Mouse (Mus musculus): ENCODE results near the gene Arpc4. TPM values are rescaled to one million over a fixed set of nuclear protein-coding genes. Genes with fewer than 3 reads are reported as not detected.
"Not testable (repeated sequence)": the region's sequence is repeated elsewhere in the genome, so short reads cannot be mapped to it uniquely, and the experiment has no call there.

Gene Arpc4
- 157 and 168 TPM in 2 replicates for polyA plus RNA-seq (2012; rRNA removed)

DNA sequence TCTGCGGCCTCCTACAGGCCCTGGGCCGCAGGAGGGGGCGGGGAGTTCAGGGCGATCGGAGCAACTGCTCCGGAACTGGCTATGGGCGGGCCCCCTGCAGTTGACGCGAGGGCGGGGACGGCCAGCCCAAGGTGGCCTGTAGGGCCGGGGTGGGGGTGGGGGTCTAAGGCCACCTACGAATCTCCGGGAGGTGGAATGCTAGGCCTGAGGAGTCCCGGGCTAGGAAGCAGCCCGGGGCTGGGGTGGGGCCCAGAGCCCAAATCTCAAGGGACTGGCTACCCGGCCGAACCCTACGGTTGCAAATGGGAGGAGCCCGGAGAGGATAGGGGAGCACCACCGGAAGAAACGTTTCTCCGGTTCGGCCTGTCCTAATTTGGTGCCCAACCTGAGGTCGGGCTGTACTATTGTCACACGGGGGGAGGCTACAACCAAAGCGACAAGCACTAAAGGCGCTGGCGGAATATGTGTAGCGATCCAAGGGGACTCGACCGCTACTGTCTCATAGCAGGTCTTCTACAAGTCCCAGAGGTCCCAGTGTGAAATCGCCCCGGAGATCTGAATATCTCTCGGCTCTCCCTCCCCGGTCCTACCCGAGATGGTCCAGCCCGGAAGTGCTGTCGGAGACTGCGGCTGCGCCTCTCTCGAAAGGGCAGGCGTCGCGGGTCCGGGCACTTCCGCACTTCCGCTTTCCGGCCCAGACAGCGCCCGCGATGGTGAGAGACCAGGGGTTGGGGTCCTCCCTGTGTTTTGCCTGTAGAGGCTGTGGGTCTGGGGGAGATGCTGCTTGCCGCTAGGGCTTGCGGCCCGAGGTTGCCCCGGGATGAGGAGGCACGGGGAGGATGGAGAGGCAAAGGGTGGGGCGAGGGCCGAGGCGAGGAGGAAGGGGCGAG is at the start of gene Arpc4, which contains the start of gene Tada3:
Gene Arpc4, plus strand, starts transcription at position 620 of the 890 bp plus-strand sequence.
Gene Tada3, minus strand, starts transcription at position 388 of the 890 bp plus-strand sequence.
- peak; percentile 80 to 91 for DNase-seq (ENCODE audit: extremely low spot score in 1 of 2, low spot score in 1 of 2)

DNA sequence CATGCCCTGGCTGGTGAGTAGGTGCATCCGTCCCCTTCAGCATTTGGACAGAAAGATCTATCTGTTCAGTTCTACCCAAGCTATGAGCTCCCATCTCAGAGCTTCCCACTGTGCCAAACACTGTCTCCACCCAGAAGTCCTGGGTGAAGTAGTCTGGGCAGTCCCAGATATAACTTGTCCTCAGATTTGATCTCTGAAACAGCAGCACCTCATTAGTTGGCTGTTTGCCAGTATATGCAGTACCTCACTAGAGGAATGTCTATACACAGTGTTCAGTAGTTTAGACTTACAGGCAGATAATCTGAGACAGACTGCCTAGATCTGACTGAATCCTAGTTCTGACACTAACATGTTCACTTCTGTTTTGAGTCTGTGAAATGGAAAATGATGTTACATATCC is 48.5 kb upstream of the Arpc4 start:
- no peak for DNase-seq (ENCODE audit: extremely low spot score in 1 of 2, low spot score in 1 of 2)

DNA sequence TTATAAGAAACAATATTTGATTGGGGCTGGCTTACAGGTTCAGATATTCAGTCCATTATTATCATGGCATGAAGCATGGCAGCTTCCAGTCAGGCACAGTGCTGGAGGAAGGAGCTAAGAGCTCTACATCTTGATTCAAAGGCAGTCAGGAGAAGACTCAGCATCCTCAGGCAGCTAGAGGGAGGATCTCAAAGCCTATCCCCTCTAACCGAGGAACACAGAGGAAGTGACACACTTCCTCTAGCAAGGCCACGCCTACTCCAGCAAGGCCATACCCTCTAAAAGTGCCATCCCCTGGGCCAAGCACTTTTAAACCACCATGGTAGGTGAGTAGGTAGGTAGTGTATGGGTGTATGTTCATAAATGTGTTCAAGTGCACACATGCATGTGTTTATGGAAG is 47.4 kb upstream of the Arpc4 start:
- no peak for DNase-seq (ENCODE audit: extremely low spot score in 1 of 2, low spot score in 1 of 2)

DNA sequence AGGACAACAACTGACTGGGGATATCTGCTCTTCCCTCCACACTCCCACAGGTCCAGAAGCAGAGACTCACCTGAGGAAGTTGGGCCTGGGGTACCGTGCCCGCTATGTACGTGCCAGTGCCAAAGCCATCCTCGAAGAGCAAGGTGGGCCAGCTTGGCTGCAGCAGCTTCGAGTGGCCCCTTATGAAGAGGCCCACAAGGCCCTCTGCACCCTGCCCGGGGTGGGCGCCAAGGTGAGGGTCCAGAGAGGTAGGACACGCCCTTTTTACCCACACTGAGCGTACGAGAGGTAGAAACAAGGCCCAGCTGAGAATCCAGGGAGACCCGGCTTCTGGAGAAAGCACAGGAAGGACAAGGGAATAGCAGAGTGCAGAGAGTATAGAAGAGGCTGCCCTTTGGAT is 46.2 kb upstream of the Arpc4 start:
- no peak for DNase-seq (ENCODE audit: extremely low spot score in 1 of 2, low spot score in 1 of 2)

DNA sequence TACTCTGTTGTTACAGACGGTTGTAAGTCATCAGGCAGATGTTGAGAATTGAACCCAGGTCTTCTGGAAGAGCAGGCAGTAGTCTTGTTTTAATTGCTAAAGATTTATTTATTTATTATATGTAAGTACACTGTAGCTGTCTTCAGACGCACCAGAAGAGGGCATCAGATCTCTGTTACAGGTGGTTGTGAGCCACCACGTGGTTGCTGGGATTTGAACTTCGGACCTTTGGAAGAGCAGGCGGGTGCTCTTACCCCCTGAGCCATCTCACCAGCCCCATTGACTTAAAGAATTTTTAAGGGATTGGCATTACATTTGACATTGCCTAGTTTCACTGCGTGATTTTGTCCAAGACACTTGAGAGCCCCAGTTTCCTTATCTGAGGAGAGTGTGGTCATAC is 45.2 kb upstream of the Arpc4 start:
- not testable (repeated sequence) for DNase-seq (ENCODE audit: extremely low spot score in 1 of 2, low spot score in 1 of 2)

DNA sequence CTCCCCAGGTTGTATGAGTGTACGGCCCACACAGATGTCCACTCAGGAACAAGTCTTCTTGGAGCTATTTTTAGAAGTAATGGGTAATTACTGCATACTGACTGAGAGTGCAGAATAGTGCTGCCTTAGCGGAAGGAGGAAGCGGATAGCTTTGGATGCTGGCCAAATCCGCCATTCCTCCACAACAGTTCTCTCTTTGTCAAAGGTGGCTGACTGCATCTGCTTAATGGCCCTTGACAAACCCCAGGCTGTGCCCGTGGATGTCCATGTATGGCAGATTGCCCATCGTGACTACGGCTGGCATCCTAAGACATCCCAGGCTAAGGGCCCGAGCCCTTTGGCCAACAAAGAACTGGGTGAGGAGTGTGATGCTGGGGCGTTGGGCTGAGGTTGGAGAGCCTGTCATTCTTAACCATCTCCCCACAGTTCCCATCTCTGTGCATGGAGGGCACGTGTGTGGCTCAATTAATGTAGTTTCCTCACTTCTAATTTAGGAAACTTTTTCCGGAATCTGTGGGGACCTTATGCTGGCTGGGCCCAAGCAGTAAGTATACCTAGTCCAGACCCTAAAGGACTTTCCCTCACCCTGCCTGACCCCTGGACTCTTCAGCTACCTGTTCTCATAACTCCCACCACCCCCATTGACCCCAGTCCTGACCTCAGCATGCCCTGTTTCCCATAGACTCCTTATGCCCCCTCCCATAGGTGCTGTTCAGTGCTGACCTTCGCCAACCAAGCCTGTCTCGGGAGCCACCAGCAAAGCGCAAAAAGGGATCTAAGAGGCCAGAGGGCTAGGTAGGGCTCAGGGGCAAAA is 44.6 kb upstream of the Arpc4 start:
- DNase-seq (ENCODE audit: extremely low spot score in 1 of 2, low spot score in 1 of 2) = peak; percentile 61 to 73

DNA sequence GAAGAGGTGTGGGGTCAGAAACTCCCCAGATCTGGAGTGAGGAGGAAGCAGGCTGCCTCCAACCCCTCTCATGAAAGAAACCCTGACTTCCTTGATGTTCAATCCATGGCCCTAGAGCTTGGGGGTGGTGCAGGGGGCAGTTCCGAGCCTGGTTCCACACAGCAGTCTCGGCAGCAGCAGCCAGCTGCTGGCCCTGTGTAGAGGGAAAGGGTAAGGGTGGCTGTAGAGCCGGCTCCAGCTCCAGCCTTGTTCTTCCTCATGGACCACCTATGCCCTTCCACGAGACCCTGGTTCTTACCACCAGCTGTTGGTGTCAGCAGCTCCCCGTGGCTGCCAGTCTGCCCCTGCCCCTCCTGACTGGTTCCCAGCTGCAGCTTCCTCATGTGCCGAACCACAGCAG is 43.7 kb upstream of the Arpc4 start:
- DNase-seq (ENCODE audit: extremely low spot score in 1 of 2, low spot score in 1 of 2) = no peak

DNA sequence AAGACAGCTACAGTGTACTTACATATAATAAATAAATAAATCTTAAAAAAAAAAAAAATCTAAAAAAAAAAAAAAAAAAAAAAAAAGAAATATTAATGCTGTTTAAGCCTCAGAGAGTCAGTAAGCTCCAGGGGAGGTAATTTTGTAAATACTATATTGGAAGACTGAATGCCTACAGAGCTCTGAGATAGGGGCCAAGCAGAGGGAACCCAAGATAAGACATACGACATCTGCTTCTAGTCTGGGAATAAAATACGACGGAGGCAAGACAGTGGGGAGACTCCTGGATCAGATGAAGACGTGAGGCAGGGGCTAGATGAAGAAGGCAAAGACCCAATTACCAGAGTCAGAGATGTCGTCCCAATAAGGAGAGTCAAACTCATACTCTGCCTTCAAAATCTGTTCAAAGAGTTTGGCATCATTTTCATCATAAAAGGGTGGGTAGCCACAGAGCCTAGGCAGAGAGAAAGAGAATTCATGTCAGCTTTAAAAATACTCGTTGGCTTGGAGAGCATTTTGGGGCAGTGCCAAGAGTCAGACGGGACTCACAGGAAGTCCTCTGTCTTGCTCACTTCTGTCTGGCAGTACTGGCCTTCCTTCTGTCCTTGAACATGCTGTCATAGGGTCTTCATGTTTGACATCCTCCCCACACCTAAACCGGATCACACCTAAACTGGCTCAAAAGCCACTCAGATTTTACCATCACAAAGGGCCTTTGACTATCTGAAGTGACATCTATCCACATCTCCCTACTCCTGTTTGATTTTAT is 40.9 kb upstream of the Arpc4 start:
- no peak for DNase-seq (ENCODE audit: extremely low spot score in 1 of 2, low spot score in 1 of 2)

DNA sequence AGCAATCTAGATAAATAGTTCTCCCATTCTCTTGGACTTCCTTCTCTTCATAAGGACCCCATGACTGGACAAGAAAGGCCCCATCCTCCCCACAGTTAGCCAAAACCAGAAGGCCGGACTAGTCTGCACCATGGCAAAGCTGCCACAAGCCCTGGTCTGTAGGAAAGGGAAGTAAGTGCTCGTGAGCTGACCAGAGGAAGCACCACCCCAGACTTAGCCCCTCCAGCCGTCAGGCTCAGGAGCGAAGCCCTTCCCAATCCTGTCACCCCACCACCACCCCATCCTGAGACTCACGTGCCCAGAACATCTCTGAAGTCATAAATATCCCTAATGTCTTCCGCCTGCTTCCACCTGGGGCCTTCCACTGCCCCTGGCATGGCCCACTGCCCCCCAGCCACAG is 36.3 kb upstream of the Arpc4 start:
- no peak for DNase-seq (ENCODE audit: extremely low spot score in 1 of 2, low spot score in 1 of 2)

DNA sequence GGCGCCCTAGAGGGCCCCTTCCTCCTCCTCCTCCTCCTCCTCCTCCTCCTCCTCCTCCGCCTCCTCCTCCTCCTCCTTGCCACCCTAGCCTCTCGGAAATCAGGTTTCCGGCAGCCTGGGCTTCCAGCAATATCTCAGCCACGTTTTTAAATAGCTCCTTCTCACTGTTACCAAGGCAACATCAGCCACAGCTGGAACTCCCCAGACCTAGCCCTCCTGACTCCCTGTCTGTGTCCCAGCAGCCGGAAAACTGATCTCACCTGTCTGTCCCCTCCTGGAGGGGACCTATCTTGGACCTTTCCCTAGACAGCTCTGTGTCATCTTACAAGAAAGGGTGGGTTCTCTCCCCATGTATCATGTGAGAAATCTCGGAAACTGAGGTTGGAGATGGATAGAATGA is 35.6 kb upstream of the Arpc4 start:
- peak in 1 of 2 experiments; percentile 53 for DNase-seq (ENCODE audit: extremely low spot score in 1 of 2, low spot score in 1 of 2)

DNA sequence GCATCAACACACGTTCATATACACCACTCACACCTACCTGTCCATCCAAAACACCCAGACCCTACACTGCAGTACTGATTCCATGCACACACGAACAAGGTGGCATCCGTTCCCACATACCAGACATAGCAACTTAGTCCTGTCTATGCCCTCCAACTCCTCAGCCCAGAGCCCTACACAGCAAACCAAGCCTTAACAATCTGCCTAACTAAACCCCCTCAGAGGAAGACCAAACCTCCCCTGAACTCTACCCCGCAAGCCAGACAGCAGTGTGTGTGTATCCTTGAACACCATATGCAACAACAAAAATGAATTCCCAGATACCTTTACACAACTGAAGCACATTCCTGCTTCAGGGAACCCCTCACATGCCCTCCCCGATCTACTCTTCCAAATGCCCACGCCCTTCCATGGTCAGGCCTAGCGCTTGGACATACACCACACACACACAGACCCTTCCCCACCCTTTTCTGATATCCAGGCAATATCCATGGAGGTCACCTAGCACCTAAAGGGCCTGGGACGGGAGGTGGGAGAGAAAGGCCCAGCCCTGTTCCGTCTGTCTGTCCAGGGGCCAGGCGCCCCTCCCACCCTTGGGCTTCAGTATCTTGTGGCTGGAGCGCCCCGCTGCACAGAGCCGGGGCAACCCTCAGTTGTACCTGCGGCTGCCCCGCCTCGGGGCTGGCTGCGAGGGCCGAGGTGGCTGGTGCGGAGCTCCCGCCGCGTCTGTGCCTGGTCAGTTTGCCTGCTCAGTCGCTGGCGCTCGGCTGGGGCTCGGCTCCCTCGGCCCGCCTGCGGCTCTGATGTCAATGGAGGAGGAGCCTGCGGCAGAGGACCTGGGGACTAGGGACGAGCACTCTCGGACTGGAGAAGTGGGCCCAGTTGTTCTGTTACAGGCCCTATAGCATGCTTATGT is 34.5 kb upstream of the Arpc4 start, which contains the start of gene Camk1:
Gene Camk1, minus strand, starts transcription at position 808 of the 916 bp plus-strand sequence.
- peak; percentile 46 to 79 for DNase-seq (ENCODE audit: extremely low spot score in 1 of 2, low spot score in 1 of 2)

DNA sequence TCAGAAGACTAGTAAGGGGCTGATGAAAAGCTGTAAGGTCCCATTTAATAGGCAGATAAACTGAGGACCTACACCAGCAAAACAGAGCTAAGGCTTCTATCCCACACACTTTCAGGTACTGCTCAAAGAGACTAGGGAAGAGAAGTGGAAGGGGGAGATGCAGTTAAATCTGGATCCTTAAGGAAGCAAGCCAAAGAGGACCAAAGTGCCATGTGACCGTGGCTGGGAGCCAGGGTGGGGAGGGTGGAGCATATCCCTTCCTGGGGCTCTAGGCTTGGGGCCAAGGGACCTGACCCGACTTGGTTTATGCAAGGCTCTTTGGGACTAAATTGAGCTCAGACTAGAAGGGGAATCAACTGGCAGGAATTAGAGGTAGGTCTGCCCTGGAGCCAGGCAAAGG is 33.6 kb upstream of the Arpc4 start:
- DNase-seq (ENCODE audit: extremely low spot score in 1 of 2, low spot score in 1 of 2) = peak in 1 of 2 experiments; percentile 41

DNA sequence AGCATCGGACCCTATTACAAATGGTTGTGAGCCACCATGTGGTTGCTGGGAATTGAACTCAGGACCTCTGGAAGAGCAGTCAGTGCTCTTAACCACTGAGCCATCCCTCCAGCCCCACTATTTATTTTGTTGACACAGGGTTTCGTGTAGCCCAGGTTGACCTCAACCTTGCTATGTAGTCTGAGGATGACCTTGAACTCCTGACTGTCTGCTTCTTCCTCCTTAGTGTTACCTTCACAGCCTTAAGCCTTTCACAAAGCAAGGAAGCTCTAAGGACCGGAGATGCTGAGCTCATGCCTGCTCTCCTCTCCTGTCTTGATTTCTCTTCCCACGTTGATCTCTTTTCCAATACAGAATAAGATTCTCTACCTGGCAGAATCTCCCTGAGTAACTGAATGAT is 31.0 kb upstream of the Arpc4 start:
- no peak for DNase-seq (ENCODE audit: extremely low spot score in 1 of 2, low spot score in 1 of 2)

DNA sequence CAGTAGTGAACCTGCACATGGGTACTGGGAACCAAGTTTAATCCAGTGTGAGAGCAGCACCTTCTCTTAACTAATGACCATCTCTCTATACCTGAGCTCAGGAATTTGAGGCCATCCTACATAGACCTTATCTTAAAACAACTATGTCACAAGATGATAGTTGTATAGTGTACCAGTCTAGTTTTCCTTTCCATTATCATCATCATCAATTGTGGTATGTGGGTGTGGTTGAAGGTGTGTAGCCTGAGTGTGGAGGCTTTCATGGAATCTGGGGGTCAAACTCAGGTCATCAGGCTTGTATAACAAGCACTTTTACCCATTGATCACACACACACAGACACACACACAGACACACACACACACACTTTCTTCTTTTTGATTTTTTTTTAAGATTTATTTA is 27.4 kb upstream of the Arpc4 start:
- no peak for DNase-seq (ENCODE audit: extremely low spot score in 1 of 2, low spot score in 1 of 2)

DNA sequence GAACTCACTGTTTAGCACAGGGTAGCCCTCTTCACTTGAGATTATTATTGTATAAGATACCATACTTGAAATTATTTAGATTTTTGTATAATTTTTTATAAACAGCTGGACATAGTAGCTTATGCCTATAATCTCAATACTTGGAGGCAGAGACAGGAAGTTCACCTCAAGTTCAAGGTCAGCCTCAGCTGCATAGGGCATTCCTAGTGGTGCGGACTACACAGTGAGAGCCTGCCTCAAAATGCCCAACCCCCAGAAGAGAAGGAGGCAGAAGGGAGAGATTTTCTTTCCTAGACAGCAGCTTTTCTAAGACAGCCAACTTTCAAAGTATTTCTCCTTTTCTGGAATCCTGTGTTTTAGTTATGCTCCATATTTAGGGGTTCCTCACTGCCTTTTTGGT is 26.8 kb upstream of the Arpc4 start:
- DNase-seq (ENCODE audit: extremely low spot score in 1 of 2, low spot score in 1 of 2) = no peak

DNA sequence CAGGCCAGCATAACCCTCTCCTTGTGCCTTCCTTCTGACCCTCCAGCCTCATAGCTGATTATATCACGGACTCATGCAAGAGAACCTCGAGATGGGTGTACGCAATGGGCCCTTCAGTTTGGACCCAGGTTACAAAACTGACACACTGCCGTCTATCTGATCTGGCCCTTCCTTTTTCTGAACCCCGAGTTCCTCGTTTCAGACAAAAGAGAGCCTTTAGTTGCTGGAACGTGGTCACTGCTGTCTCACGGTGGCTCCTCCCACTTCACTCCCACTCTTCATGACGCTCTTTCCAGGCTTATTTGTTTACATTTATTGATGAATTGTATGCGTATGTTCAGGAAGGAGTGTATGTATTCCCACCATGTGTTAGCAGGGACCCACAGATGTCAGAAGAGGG is 26.3 kb upstream of the Arpc4 start:
- DNase-seq (ENCODE audit: extremely low spot score in 1 of 2, low spot score in 1 of 2) = no peak

DNA sequence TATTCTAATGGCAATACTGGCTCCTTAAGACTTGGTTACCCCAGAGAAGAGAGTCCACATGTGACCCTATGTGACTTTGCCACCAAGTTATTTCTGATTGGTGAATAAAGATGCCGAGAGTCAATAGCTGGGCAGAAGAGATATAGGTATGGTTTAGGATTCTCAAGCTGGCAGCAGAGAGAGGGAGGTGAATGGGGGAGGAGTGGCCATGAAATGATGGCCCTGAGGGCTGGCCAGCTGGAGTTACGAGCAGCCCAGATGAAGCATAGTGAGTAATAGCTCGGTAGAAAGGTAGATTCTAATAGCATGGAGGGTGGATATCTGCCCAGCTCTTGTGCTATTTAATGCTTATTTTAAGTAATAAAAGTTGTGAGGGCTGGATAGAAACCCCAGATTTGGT is 25.1 kb upstream of the Arpc4 start:
- DNase-seq (ENCODE audit: extremely low spot score in 1 of 2, low spot score in 1 of 2) = no peak

DNA sequence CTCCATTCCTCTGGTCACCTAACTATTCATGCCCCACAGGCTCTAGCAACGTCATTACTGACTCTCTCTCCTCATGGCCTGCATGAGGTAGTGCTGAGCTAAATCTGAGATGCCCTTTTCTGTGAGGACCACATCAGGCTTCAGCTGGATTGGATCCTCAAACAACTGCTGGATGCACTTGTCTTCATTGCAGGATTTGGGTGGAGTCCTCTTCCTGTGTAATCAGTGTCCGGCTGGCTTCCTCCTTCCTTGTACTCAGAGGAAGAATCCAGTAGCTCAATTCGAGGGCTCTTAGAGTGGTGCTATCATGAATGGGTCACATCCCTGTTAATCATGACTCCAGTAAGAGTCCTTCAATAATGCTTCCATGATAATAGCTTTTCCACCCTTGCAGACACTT is 24.2 kb upstream of the Arpc4 start:
- no peak for DNase-seq (ENCODE audit: extremely low spot score in 1 of 2, low spot score in 1 of 2)

DNA sequence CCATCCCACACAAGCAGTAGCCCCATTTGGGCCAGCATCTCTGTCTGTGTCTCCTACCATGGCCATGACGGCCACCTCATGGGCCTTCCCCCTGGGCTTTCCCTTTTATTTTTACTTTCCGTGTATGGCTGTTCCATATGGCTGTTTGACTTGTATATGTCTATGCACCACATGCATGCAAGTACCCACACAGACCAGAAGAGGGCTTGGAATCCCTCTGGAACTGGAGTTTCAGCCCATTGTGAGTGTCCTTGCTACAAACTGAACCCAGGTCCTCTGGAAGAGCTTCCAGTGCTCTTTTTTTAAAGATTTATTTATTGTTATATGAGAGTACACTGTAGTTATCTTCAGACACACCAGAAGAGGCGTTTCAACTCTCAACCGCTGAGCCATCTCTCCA is 16.4 kb upstream of the Arpc4 start:
- no peak for DNase-seq (ENCODE audit: extremely low spot score in 1 of 2, low spot score in 1 of 2)

DNA sequence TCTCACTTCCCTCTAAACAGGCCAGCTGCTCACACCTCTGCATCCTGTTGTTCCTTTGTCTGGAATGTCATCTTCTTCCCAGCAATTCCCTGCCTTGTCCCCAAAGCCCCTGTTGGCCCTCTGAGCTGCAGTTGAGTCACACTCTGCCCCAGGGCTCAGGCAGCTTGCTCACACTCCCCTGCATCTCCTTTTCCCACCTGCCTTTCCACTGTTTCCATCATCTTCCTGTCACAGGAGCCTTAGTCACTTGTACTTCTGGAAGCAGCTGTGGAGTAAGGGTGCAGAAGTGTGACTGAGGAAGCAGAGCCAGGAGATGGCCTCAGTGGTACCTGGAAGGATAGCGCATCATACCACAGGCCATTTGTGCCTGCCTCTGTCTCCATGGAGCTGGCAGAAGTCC is 15.7 kb upstream of the Arpc4 start:
- DNase-seq (ENCODE audit: extremely low spot score in 1 of 2, low spot score in 1 of 2) = peak in 1 of 2 experiments; percentile 17
